In genomic region chr5:45856876-45857253, GRCm38 (mm10) we compare ENCODE assay signal across 7 mouse cellular contexts. TPM values are rescaled to one million over a fixed set of nuclear protein-coding genes. Genes with fewer than 3 reads are reported as not detected.
DNase-seq lines count a peak whose midpoint lies in the region; ATAC-seq and TF ChIP-seq lines count a peak whose summit lies in the region.

No protein-coding gene starts in this region.

- no peaks in the 10 kb centered on the region for H3K27me3 ChIP-seq in lung, embryonic 14.5 days (ENCODE audit: insufficient read depth, low read length)
- no peaks in the 10 kb centered on the region for H3K27me3 ChIP-seq in embryonic facial prominence, embryonic 14.5 days (replicated peaks; ENCODE audit: control insufficient read depth, insufficient read depth, low read length)
- H3K27me3 ChIP-seq in hindbrain, embryonic 16.5 days (replicated peaks; ENCODE audit: control insufficient read depth, insufficient read depth, low read length), result no peaks in the 10 kb centered on the region; the same call in 1 of the 2 replicates
- H3K27me3 ChIP-seq in midbrain, embryonic 15.5 days (replicated peaks), result no peaks in the 10 kb centered on the region; the same call in 1 of the 2 replicates

- peak; percentile 5 for ATAC-seq in lung, embryonic 14.5 days (ENCODE audit: insufficient read depth)
- no peak; the same call in 1 of the 2 replicates for ATAC-seq in embryonic facial prominence, embryonic 14.5 days (ENCODE audit: low read depth)
- peak; percentile 10 for ATAC-seq in hindbrain, embryonic 16.5 days
- ATAC-seq in midbrain, embryonic 15.5 days (replicated peaks), result peak; percentile 30

- peak overlapping the region; percentile 95 for H3K9ac ChIP-seq in lung, embryonic 14.5 days
- H3K9ac ChIP-seq in embryonic facial prominence, embryonic 14.5 days (ENCODE audit: low read depth, low read length), result peak overlapping the region; percentile 94
- peak overlapping the region; percentile 96 for H3K9ac ChIP-seq in hindbrain, embryonic 16.5 days (ENCODE audit: low read depth, low read length)
- H3K9ac ChIP-seq in midbrain, embryonic 15.5 days, result peak overlapping the region; percentile 96

- under 1% methylated on average over 45 of the region's 56 CpGs for WGBS in lung, embryonic 14.5 days
- WGBS in embryonic facial prominence, embryonic 14.5 days, result 0% methylated on average over 11 of the region's 56 CpGs
- WGBS in hindbrain, embryonic 16.5 days, result 1% methylated on average over 29 of the region's 56 CpGs
- under 1% methylated on average over 49 of the region's 56 CpGs for WGBS in midbrain, embryonic 15.5 days

- no peak for DNase-seq in lung, embryonic 14.5 days
- DNase-seq in lung, postnatal 10 days, result no peak
- no peak for DNase-seq in embryonic facial prominence, embryonic 14.5 days (ENCODE audit: low spot score)
- DNase-seq in right cerebral cortex, postnatal 36 days (ENCODE audit: low spot score in 2 of 2), result no peak
- DNase-seq in frontal cortex, adult 2 months (ENCODE audit: extremely low spot score in 1 of 2, low spot score in 1 of 2), result no peak

- no peak for TF ChIP-seq CTCF in lung, embryonic 14.5 days (IDR thresholded peaks at IDR 0.05; ENCODE audit: low read depth)

- H3K36me3 ChIP-seq in lung, embryonic 14.5 days (ENCODE audit: insufficient read depth), result no peaks in the 10 kb centered on the region
- H3K36me3 ChIP-seq in embryonic facial prominence, embryonic 14.5 days (ENCODE audit: control insufficient read depth, insufficient read depth, low read length), result no peaks in the 10 kb centered on the region
- H3K36me3 ChIP-seq in hindbrain, embryonic 16.5 days (ENCODE audit: control insufficient read depth, insufficient read depth, low read length), result no peaks in the 10 kb centered on the region
- no peaks in the 10 kb centered on the region for H3K36me3 ChIP-seq in midbrain, embryonic 15.5 days (replicated peaks)

- peak overlapping the region; percentile 91 for H3K4me3 ChIP-seq in lung, embryonic 14.5 days (ENCODE audit: low read depth, low read length)
- peak overlapping the region; percentile 94 for H3K4me3 ChIP-seq in embryonic facial prominence, embryonic 14.5 days (ENCODE audit: low read depth, low read length)
- peak overlapping the region; percentile 98 for H3K4me3 ChIP-seq in hindbrain, embryonic 16.5 days (ENCODE audit: low read length)
- H3K4me3 ChIP-seq in midbrain, embryonic 15.5 days, result peak overlapping the region; percentile 77

- no peaks in the 10 kb centered on the region for H3K4me1 ChIP-seq in lung, embryonic 14.5 days (ENCODE audit: insufficient read depth)
- no peaks in the 10 kb centered on the region for H3K4me1 ChIP-seq in embryonic facial prominence, embryonic 14.5 days (ENCODE audit: control insufficient read depth, insufficient read depth, low read length)
- peaks cover 6% of the 10 kb centered on the region for H3K4me1 ChIP-seq in hindbrain, embryonic 16.5 days (ENCODE audit: control insufficient read depth, insufficient read depth, low read depth, low read length)
- peaks cover 8% of the 10 kb centered on the region for H3K4me1 ChIP-seq in midbrain, embryonic 15.5 days

- H3K4me2 ChIP-seq in lung, embryonic 14.5 days, result peak overlapping the region; percentile 61
- H3K4me2 ChIP-seq in embryonic facial prominence, embryonic 14.5 days (ENCODE audit: low read depth, low read length), result peak overlapping the region; percentile 64
- H3K4me2 ChIP-seq in hindbrain, embryonic 16.5 days (ENCODE audit: low read length), result peak overlapping the region; percentile 77
- H3K4me2 ChIP-seq in midbrain, embryonic 15.5 days, result peak overlapping the region; percentile 76

- no peaks in the 10 kb centered on the region for H3K9me3 ChIP-seq in lung, embryonic 14.5 days (ENCODE audit: low read depth, low read length)
- H3K9me3 ChIP-seq in embryonic facial prominence, embryonic 14.5 days (ENCODE audit: control insufficient read depth, low read length), result no peaks in the 10 kb centered on the region
- no peaks in the 10 kb centered on the region for H3K9me3 ChIP-seq in hindbrain, embryonic 16.5 days (ENCODE audit: control insufficient read depth, low read length)
- H3K9me3 ChIP-seq in midbrain, embryonic 15.5 days, result no peaks in the 10 kb centered on the region

- peak overlapping the region; percentile 99 for H3K27ac ChIP-seq in lung, embryonic 14.5 days (ENCODE audit: low read depth)
- peak overlapping the region; percentile 99 for H3K27ac ChIP-seq in embryonic facial prominence, embryonic 14.5 days (replicated peaks; ENCODE audit: low read depth, low read length)
- H3K27ac ChIP-seq in hindbrain, embryonic 16.5 days (ENCODE audit: low read depth, low read length), result peak overlapping the region; percentile 98
- H3K27ac ChIP-seq in midbrain, embryonic 15.5 days, result peak overlapping the region; percentile 100

RNA-seq across cellular contexts. Expression of gene Lcorl, which starts 0.6 kb away (rescaled TPM):
- 46.5 and 47.2 TPM in 2 replicates for polyA plus RNA-seq in lung, embryonic 14.5 days (2014; fragmentation: Nextera tagmentation; extraction: Ambion mirVana)
- polyA plus RNA-seq in embryonic facial prominence, embryonic 14.5 days (2014; fragmentation: Nextera tagmentation; extraction: Ambion mirVana), result 22.0 and 26.1 TPM in 2 replicates
- polyA plus RNA-seq in hindbrain, embryonic 16.5 days (2015; fragmentation: Nextera tagmentation; extraction: Ambion mirVana), result 43.9 and 47.4 TPM in 2 replicates
- polyA plus RNA-seq in midbrain, embryonic 15.5 days (2015; fragmentation: Nextera tagmentation; extraction: Ambion mirVana), result 60.5 and 67.6 TPM in 2 replicates
- polyA plus RNA-seq in frontal cortex, adult 2 months (2012; rRNA removed), result 8.1 and 10.3 TPM in 2 replicates
